Mouse (Mus musculus): ENCODE measurements at regions not wholly inside any gene's neighbourhood (a gene's known extent, or its start where the extent isn't known, plus 50 kb on each side); places are given as distances from the start of the nearest gene placed in this dataset.

- Histone ChIP-seq H3K79me2 (replicated peaks; ENCODE audit: control insufficient read depth, extremely low read depth, insufficient read depth, poor library complexity, severe bottlenecking) (no peaks in the 10 kb centered on the region), H3K4me1 (ENCODE audit: control insufficient read depth in 1 of 2, insufficient read depth in 2 of 2) (no peaks in the 10 kb centered on the region), H3K9me3 (replicated peaks; ENCODE audit: low read length) (peaks cover 89% of the 10 kb centered on the region), H3K27ac (ENCODE audit: insufficient read depth, low read depth) (no peak overlapping the region), H3K36me3 (replicated peaks in 1 of 2; ENCODE audit: control insufficient read depth in 1 of 2, insufficient read depth in 1 of 2, low read length in 1 of 2) (no peaks in the 10 kb centered on the region), H3K4me3 (replicated peaks in 1 of 3; ENCODE audit: low read depth in 2 of 3, low read length in 2 of 3, poor library complexity in 1 of 3) (no peak overlapping the region), H3K4me2 (ENCODE audit: insufficient read depth, low read depth, poor library complexity, severe bottlenecking) (no peak overlapping the region), H3K27me3 (replicated peaks) (no peaks in the 10 kb centered on the region), H3K9ac (ENCODE audit: insufficient read depth, low read depth) (no peak overlapping the region)
- DNase-seq (ENCODE audit: extremely low read depth), result no peak
- in situ Hi-C loops (cut with MboI; ENCODE audit: low pct_ligation_motif_present, low pct_unique_long_range_greater_than_20kb, low sequenced_read_pairs) (no loop called here), dilution Hi-C loops (cut with MboI; ENCODE audit: extremely low pct_ligation_motif_present, extremely low pct_unique_long_range_greater_than_20kb, low sequenced_read_pairs) (no loop called here)
- TF ChIP-seq EP300 (IDR thresholded peaks at IDR 0.05; ENCODE audit: low read length), result no peak
- TF ChIP-seq USF1 (IDR thresholded peaks at IDR 0.05; ENCODE audit: low read depth, low read length), result no peak
- no peak for TF ChIP-seq HCFC1 (IDR thresholded peaks at IDR 0.05; ENCODE audit: low read depth, low read length)
Measured at GRCm38 (mm10) chr4:153227680-153228420, 254.8 kb downstream of the Ajap1 start.

GRCm38 (mm10) chr4:153224618-153225177 is 257.9 kb downstream of the Ajap1 start:
- TF ChIP-seq TBP (conservative IDR thresholded peaks at IDR 0.05; ENCODE audit: low read depth, low read length) (no peak), IRF4 (IDR thresholded peaks at IDR 0.05; ENCODE audit: low read depth, low read length) (no peak), ZNF384 (IDR thresholded peaks at IDR 0.05; ENCODE audit: low read depth, low read length) (no peak), CHD2 (IDR thresholded peaks at IDR 0.05; ENCODE audit: low read length) (no peak), ZMIZ1 (IDR thresholded peaks at IDR 0.05; ENCODE audit: low read depth, low read length) (no peak), RAD21 (IDR thresholded peaks at IDR 0.05; ENCODE audit: low read depth, low read length) (no peak), MAX (IDR thresholded peaks at IDR 0.05; ENCODE audit: low read length) (no peak), POLR2A (IDR thresholded peaks at IDR 0.05; ENCODE audit: low read depth, low read length) (no peak), JUND (conservative IDR thresholded peaks at IDR 0.05; ENCODE audit: low read depth, low read length) (no peak), ELF1 (IDR thresholded peaks at IDR 0.05; ENCODE audit: low read depth, low read length) (no peak), MXI1 (IDR thresholded peaks at IDR 0.05; ENCODE audit: low read depth, low read length) (no peak), HCFC1 (IDR thresholded peaks at IDR 0.05; ENCODE audit: low read depth, low read length) (no peak), MYC (IDR thresholded peaks at IDR 0.05; ENCODE audit: low read depth, low read length) (no peak)
- Histone ChIP-seq H3K36me3 (replicated peaks in 1 of 2; ENCODE audit: control insufficient read depth in 1 of 2, insufficient read depth in 1 of 2, low read length in 1 of 2) (no peaks in the 10 kb centered on the region), H3K9ac (ENCODE audit: insufficient read depth, low read depth) (no peak overlapping the region), H3K4me3 (replicated peaks in 1 of 3; ENCODE audit: low read depth in 2 of 3, low read length in 2 of 3, poor library complexity in 1 of 3) (no peak overlapping the region), H3K4me1 (ENCODE audit: control insufficient read depth in 1 of 2, insufficient read depth in 2 of 2) (no peaks in the 10 kb centered on the region), H3K27me3 (replicated peaks) (no peaks in the 10 kb centered on the region), H3K9me3 (replicated peaks; ENCODE audit: low read length) (peaks cover 87% of the 10 kb centered on the region), H3K4me2 (ENCODE audit: insufficient read depth, low read depth, poor library complexity, severe bottlenecking) (no peak overlapping the region), H3K27ac (ENCODE audit: insufficient read depth, low read depth) (no peak overlapping the region), H3K79me2 (replicated peaks; ENCODE audit: control insufficient read depth, extremely low read depth, insufficient read depth, poor library complexity, severe bottlenecking) (no peaks in the 10 kb centered on the region)
- dilution Hi-C loops (cut with MboI; ENCODE audit: extremely low pct_ligation_motif_present, extremely low pct_unique_long_range_greater_than_20kb, low sequenced_read_pairs), result no loop called here
- no peak for DNase-seq (ENCODE audit: extremely low read depth)
- in situ Hi-C loops (cut with MboI; ENCODE audit: low pct_ligation_motif_present, low pct_unique_long_range_greater_than_20kb, low sequenced_read_pairs), result no loop called here
